Mouse (Mus musculus): ENCODE data around the gene Gm11232.

- no peak for TF ChIP-seq ZC3H11A (IDR thresholded peaks at IDR 0.05; ENCODE audit: borderline replicate concordance, low read depth, low read length)
- TF ChIP-seq ZNF384 (IDR thresholded peaks at IDR 0.05; ENCODE audit: low read depth, low read length), result no peak
- TF ChIP-seq CHD2 (IDR thresholded peaks at IDR 0.05; ENCODE audit: low read depth, low read length), result no peak
Measured at GRCm38 (mm10) chr4:71736529-71736928, 21.2 kb downstream of the Gm11232 start.
